Mouse (Mus musculus) midbrain, embryonic 14.5 days (tissue): ENCODE measurements around the gene Coq2. TPM values are rescaled to one million over a fixed set of nuclear protein-coding genes. Genes with fewer than 3 reads are reported as not detected.

Source experiments
- ATAC-seq: fragments of 200-750 bp; cut with Nextera tagmentation; 2 replicates; pipeline ENCODE4 v1.8.0; 2017; ENCODE audit warnings: moderate number of reproducible peaks, moderate library complexity; ENCODE audit not compliant: low FRiP score, low TSS enrichment
- DNase-seq: peaks from one replicate; pipeline ENCODE4 v3.0.0-alpha.2; 2015
- H3K27ac ChIP-seq: fragments of 300-500 bp; sonication (generic); replicated peaks from 2 replicates; pipeline ENCODE4 v1.5.1; 2014; ENCODE audit warnings: mild to moderate bottlenecking, low read depth, low read length, moderate library complexity
- H3K27me3 ChIP-seq: fragments of 300-500 bp; sonication (generic); 2 replicates; pipeline ENCODE4 v1.6.1; 2014; ENCODE audit warnings: low read length, control low read depth, mixed read lengths; ENCODE audit not compliant: control insufficient read depth, insufficient read depth
- H3K36me3 ChIP-seq: fragments of 300-500 bp; sonication (generic); 2 replicates; pipeline ENCODE4 v1.6.1; 2014; ENCODE audit warnings: low read length, control low read depth; ENCODE audit not compliant: control insufficient read depth, insufficient read depth
- H3K4me1 ChIP-seq: fragments of 300-500 bp; sonication (generic); 2 replicates; pipeline ENCODE4 v1.6.1; 2014; ENCODE audit warnings: mild to moderate bottlenecking, antibody characterized with exemption, low read length, control low read depth; ENCODE audit not compliant: control insufficient read depth, insufficient read depth
- H3K4me2 ChIP-seq: fragments of 300-500 bp; sonication (generic); 2 replicates; pipeline ENCODE4 v1.6.1; 2014; ENCODE audit warnings: mild to moderate bottlenecking, low read length, moderate library complexity
- H3K4me3 ChIP-seq: fragments of 300-500 bp; sonication (generic); replicated peaks from 2 replicates; pipeline ENCODE4 v1.5.1; 2014; ENCODE audit warnings: low read depth, low read length
- H3K9ac ChIP-seq: fragments of 300-500 bp; sonication (generic); replicated peaks from 2 replicates; pipeline ENCODE4 v1.6.1; 2014; ENCODE audit warnings: mild to moderate bottlenecking, low read length, moderate library complexity
- H3K9me3 ChIP-seq: fragments of 300-500 bp; sonication (generic); 2 replicates; pipeline ENCODE4 v1.6.1; 2016; ENCODE audit warnings: low read length, control low read depth, mixed read lengths; ENCODE audit not compliant: control insufficient read depth
- WGBS: fragments of 180-500 bp; shearing (Covaris S2); extraction: QIAGEN DNeasy Blood & Tissue Kit; methylation state at CpG from one replicate; pipeline ENCODE4 v1.1.7; 2014; 5-methylcytosine and 5-hydroxymethylcytosine counted together
- polyA plus RNA-seq: library from polyadenylated mRNA; unstranded; fragments of >200 nt; fragmentation: Nextera tagmentation; extraction: Ambion mirVana; gene quantifications from 2 replicates; pipeline ENCODE4 v1.2.1, GENCODE M21; 2014

The Coq2 gene
- polyA plus RNA-seq, 1 experiment from 2014 or later = 54.8 TPM

GRCm38 (mm10) chr5:100702325-100702724 lies 27.4 kb upstream of the Coq2 start:
- Histone ChIP-seq H3K4me1 (no peaks in the 10 kb centered on the region), H3K9me3 (no peaks in the 10 kb centered on the region), H3K27ac (no peak overlapping the region), H3K4me3 (no peak overlapping the region), H3K36me3 (no peaks in the 10 kb centered on the region), H3K27me3 (no peaks in the 10 kb centered on the region), H3K4me2 (no peak overlapping the region), H3K9ac (no peak overlapping the region)
- 91% methylated on average over 3 of the region's 3 CpGs for WGBS
- ATAC-seq = no peak
- DNase-seq = no peak

- no peak for DNase-seq
- WGBS = 85% methylated on average over 13 of the region's 13 CpGs
These were observed 26.1 kb upstream of the Coq2 start for GRCm38 (mm10) chr5:100700861-100701620.

GRCm38 (mm10) chr5:100697886-100698285 lies 22.9 kb upstream of the Coq2 start:
- Histone ChIP-seq H3K9ac (no peak overlapping the region), H3K4me2 (no peak overlapping the region), H3K9me3 (no peaks in the 10 kb centered on the region), H3K27ac (no peak overlapping the region), H3K27me3 (no peaks in the 10 kb centered on the region), H3K4me3 (no peak overlapping the region), H3K36me3 (no peaks in the 10 kb centered on the region), H3K4me1 (no peaks in the 10 kb centered on the region)
- ATAC-seq (no peak), DNase-seq (no peak)
- 82% methylated on average over 2 of the region's 2 CpGs for WGBS

More at GRCm38 (mm10) chr5:100700861-100701620, 26.1 kb upstream of the Coq2 start:
- Histone ChIP-seq H3K4me2 (no peak overlapping the region), H3K36me3 (no peaks in the 10 kb centered on the region), H3K9me3 (no peaks in the 10 kb centered on the region), H3K4me1 (no peaks in the 10 kb centered on the region), H3K9ac (no peak overlapping the region), H3K27ac (no peak overlapping the region), H3K27me3 (no peaks in the 10 kb centered on the region), H3K4me3 (no peak overlapping the region)
- no peak for ATAC-seq

- H3K9me3 ChIP-seq = no peaks in the 10 kb centered on the region
- no peak overlapping the region for H3K9ac ChIP-seq
- no peaks in the 10 kb centered on the region for H3K36me3 ChIP-seq
- 68% methylated on average over 2 of the region's 2 CpGs for WGBS
- no peaks in the 10 kb centered on the region for H3K4me1 ChIP-seq
- no peak overlapping the region for H3K27ac ChIP-seq
- H3K4me2 ChIP-seq = no peak overlapping the region
- H3K27me3 ChIP-seq = no peaks in the 10 kb centered on the region
- ATAC-seq = no peak
- DNase-seq = no peak
- H3K4me3 ChIP-seq = no peak overlapping the region
These were observed 22.5 kb upstream of the Coq2 start for GRCm38 (mm10) chr5:100697398-100697797.

GRCm38 (mm10) chr5:100685631-100686030 lies 10.7 kb upstream of the Coq2 start:
- no peaks in the 10 kb centered on the region for H3K36me3 ChIP-seq
- ATAC-seq = no peak
- no peaks in the 10 kb centered on the region for H3K4me1 ChIP-seq
- no peak overlapping the region for H3K4me3 ChIP-seq
- DNase-seq = no peak
- H3K27ac ChIP-seq = no peak overlapping the region
- no peaks in the 10 kb centered on the region for H3K9me3 ChIP-seq
- H3K9ac ChIP-seq = no peak overlapping the region
- WGBS = 72% methylated on average over 4 of the region's 4 CpGs
- H3K27me3 ChIP-seq = no peaks in the 10 kb centered on the region
- H3K4me2 ChIP-seq = no peak overlapping the region

- Histone ChIP-seq H3K4me1 (no peaks in the 10 kb centered on the region), H3K4me3 (no peak overlapping the region), H3K9me3 (no peaks in the 10 kb centered on the region), H3K36me3 (no peaks in the 10 kb centered on the region), H3K27me3 (no peaks in the 10 kb centered on the region), H3K9ac (no peak overlapping the region), H3K4me2 (no peak overlapping the region), H3K27ac (no peak overlapping the region)
- ATAC-seq (no peak), DNase-seq (no peak)
- 75% methylated on average over 6 of the region's 6 CpGs for WGBS
These were observed 5.6 kb upstream of the Coq2 start for GRCm38 (mm10) chr5:100680542-100680933.

- H3K9ac ChIP-seq = no peak overlapping the region
- no peak for DNase-seq
- no peak for ATAC-seq
- H3K4me3 ChIP-seq = no peak overlapping the region
- no peaks in the 10 kb centered on the region for H3K27me3 ChIP-seq
- H3K4me2 ChIP-seq = no peak overlapping the region
- no peaks in the 10 kb centered on the region for H3K9me3 ChIP-seq
- H3K36me3 ChIP-seq = no peaks in the 10 kb centered on the region
- no peak overlapping the region for H3K27ac ChIP-seq
- WGBS = 65% methylated on average over 18 of the region's 18 CpGs
- no peaks in the 10 kb centered on the region for H3K4me1 ChIP-seq
These were observed 5.1 kb upstream of the Coq2 start for GRCm38 (mm10) chr5:100679911-100680541.

GRCm38 (mm10) chr5:100673745-100674486 lies 1.0 kb downstream of the Coq2 start:
- ATAC-seq = peak; percentile 97
- H3K9me3 ChIP-seq = no peaks in the 10 kb centered on the region
- DNase-seq = peak; percentile 94
- H3K9ac ChIP-seq = peak overlapping the region; percentile 81
- H3K27ac ChIP-seq = peak overlapping the region; percentile 63
- WGBS = under 1% methylated on average over 71 of the region's 71 CpGs
- peak overlapping the region; percentile 73 for H3K4me2 ChIP-seq
- H3K36me3 ChIP-seq = no peaks in the 10 kb centered on the region; the same call in 1 of the 2 replicates
- H3K4me3 ChIP-seq = peak overlapping the region; percentile 73
- peaks cover 11% of the 10 kb centered on the region for H3K4me1 ChIP-seq
- H3K27me3 ChIP-seq = no peaks in the 10 kb centered on the region
